Mouse (Mus musculus) ES-Bruce4 (cell line): ENCODE data around the gene Thbs3.

Experiments used
- CTCF ChIP-seq: IDR thresholded peaks from one replicate; pipeline ENCODE4 v1.8.1; 2011; ENCODE audit warnings: low read depth, low read length
- EP300 ChIP-seq: IDR thresholded peaks from 2 replicates; pipeline ENCODE4 v1.6.1; 2011; ENCODE audit warnings: low read depth, low read length; ENCODE audit not compliant: insufficient read depth
- POLR2A ChIP-seq: IDR thresholded peaks from one replicate; pipeline ENCODE4 v1.8.1; 2011; ENCODE audit warnings: low read length; ENCODE audit not compliant: insufficient read depth

DNA sequence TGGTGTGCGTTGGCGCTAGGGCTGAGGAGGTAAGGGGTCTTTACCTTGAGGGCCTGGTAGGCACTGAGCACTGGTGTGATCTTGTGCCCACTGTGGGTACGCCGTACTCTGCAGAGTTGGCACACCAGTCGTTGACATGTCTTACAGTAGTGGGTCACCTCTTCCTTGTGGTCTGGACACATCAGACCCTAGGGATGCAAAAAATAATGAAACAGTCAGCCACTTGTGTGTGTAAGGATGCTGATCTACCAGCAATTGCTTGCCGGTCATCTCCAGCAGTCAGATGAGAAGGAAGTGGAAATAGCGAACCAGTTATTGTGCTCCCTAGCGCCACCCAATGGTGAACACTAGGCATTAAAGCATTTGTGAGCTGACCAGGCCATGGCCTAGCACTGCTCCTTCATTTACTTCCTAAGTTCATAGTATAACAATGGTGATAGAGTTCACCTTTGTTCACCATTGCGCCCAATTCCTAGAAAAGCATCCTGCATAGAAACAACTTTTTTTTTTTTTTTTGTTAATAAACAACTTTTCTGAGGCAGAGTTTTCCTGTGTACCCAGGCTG, 27.4 kb downstream of the Thbs3 start:
- TF ChIP-seq POLR2A (no peak), CTCF (no peak), EP300 (no peak)
